Mouse (Mus musculus): ENCODE data around the gene Dtnbp1. TPM values are rescaled to one million over a fixed set of nuclear protein-coding genes. Genes with fewer than 3 reads are reported as not detected.

Dtnbp1 gene
- 10 to 100 TPM; 55.4 to 67.5 TPM for total RNA-seq (2021)
- long read RNA-seq, experiment 1, transcript Dtnbp1-201 (10 exons, 1,362 nt): major isoform, 104 of 123 reads
- long read RNA-seq, experiment 1, partial matches to known transcripts: 3 of 123 reads
- long read RNA-seq, experiment 1, other reads (novel, unspliced or antisense): 15 of 123 reads
- long read RNA-seq, experiment 2, transcript Dtnbp1-201 (10 exons, 1,362 nt): major isoform, 98 of 124 reads
- long read RNA-seq, experiment 2, partial matches to known transcripts: 6 of 124 reads
- long read RNA-seq, experiment 2, other reads (novel, unspliced or antisense): 17 of 124 reads

GRCm38 (mm10) chr13:45001911-45002615, at the start of gene Dtnbp1:
Gene Dtnbp1, minus strand, starts transcription at chr13:45002147.
- Histone ChIP-seq H3K27ac (peak within 1 kb of the TSS; percentile 98), H3K4me3 (peak within 1 kb of the TSS; percentile 94)
- peak; percentile 19; the same call in 1 of the 2 replicates for TF ChIP-seq CTCF (IDR thresholded peaks at IDR 0.05)
- intact Hi-C loops (cut with DNase I): no loop called here
- peak; percentile 91 for DNase-seq

GRCm38 (mm10) chr13:45049261-45050020, 47.5 kb upstream of the Dtnbp1 start:
- no peak for TF ChIP-seq CTCF (IDR thresholded peaks at IDR 0.05)
- intact Hi-C loops (cut with DNase I): no loop called here
- no peak for DNase-seq
- Histone ChIP-seq H3K27ac (no peak overlapping the region), H3K4me3 (no peak overlapping the region)

- DNase-seq: no peak
- TF ChIP-seq CTCF (IDR thresholded peaks at IDR 0.05): no peak
- no peak overlapping the region for H3K4me3 ChIP-seq
- intact Hi-C loops (cut with DNase I): no loop called here
- H3K27ac ChIP-seq: no peak overlapping the region
These were observed 41.5 kb upstream of the Dtnbp1 start for GRCm38 (mm10) chr13:45043466-45043865.

- Histone ChIP-seq H3K27ac (no peak overlapping the region), H3K4me3 (no peak overlapping the region)
- intact Hi-C loops (cut with DNase I): no loop called here
- DNase-seq: no peak
- no peak for TF ChIP-seq CTCF (IDR thresholded peaks at IDR 0.05)
These were observed 38.8 kb upstream of the Dtnbp1 start for GRCm38 (mm10) chr13:45040741-45041140.

- intact Hi-C loops (cut with DNase I): no loop called here
These were observed 38.2 kb upstream of the Dtnbp1 start for GRCm38 (mm10) chr13:45040195-45040594.

GRCm38 (mm10) chr13:45036417-45036816, 34.5 kb upstream of the Dtnbp1 start:
- DNase-seq: peak; percentile 70
- TF ChIP-seq CTCF (IDR thresholded peaks at IDR 0.05): no peak
- no peak overlapping the region for H3K4me3 ChIP-seq
- intact Hi-C loops (cut with DNase I): no loop called here
- no peak overlapping the region for H3K27ac ChIP-seq

More at GRCm38 (mm10) chr13:45040195-45040594, 38.2 kb upstream of the Dtnbp1 start:
- DNase-seq: no peak
- no peak for TF ChIP-seq CTCF (IDR thresholded peaks at IDR 0.05)
- H3K27ac ChIP-seq: no peak overlapping the region
- no peak overlapping the region for H3K4me3 ChIP-seq

GRCm38 (mm10) chr13:45034759-45035158, 32.8 kb upstream of the Dtnbp1 start:
- intact Hi-C loops (cut with DNase I): loop anchor here (5.0 kb wide), 1 partner anchor 358 kb away; no protein-coding TSS in a partner anchor
- TF ChIP-seq CTCF (IDR thresholded peaks at IDR 0.05): no peak
- Histone ChIP-seq H3K4me3 (no peak overlapping the region), H3K27ac (no peak overlapping the region)
- DNase-seq: no peak

GRCm38 (mm10) chr13:45033360-45033759, 31.4 kb upstream of the Dtnbp1 start:
- no peak overlapping the region for H3K27ac ChIP-seq
- no peak for TF ChIP-seq CTCF (IDR thresholded peaks at IDR 0.05)
- no peak overlapping the region for H3K4me3 ChIP-seq
- intact Hi-C loops (cut with DNase I): loop anchor here (5.0 kb wide), 1 partner anchor 359 kb away; no protein-coding TSS in a partner anchor
- DNase-seq: no peak

GRCm38 (mm10) chr13:45032484-45032883, 30.5 kb upstream of the Dtnbp1 start:
- Histone ChIP-seq H3K27ac (no peak overlapping the region), H3K4me3 (no peak overlapping the region)
- DNase-seq: no peak
- intact Hi-C loops (cut with DNase I): loop anchor here (5.0 kb wide), 1 partner anchor 360 kb away; no protein-coding TSS in a partner anchor
- no peak for TF ChIP-seq CTCF (IDR thresholded peaks at IDR 0.05)

GRCm38 (mm10) chr13:45031748-45032147, 29.8 kb upstream of the Dtnbp1 start:
- intact Hi-C loops (cut with DNase I): loop anchor here (2.0 to 5.0 kb wide), 3 partner anchors 361 to 445 kb away; no protein-coding TSS in a partner anchor
- no peak overlapping the region for H3K27ac ChIP-seq
- H3K4me3 ChIP-seq: no peak overlapping the region
- TF ChIP-seq CTCF (IDR thresholded peaks at IDR 0.05): no peak
- no peak for DNase-seq

GRCm38 (mm10) chr13:45031314-45031713, 29.4 kb upstream of the Dtnbp1 start:
- intact Hi-C loops (cut with DNase I): loop anchor here (2.0 to 5.0 kb wide), 3 partner anchors 361 to 445 kb away; no protein-coding TSS in a partner anchor
- DNase-seq: peak; percentile 21
- no peak for TF ChIP-seq CTCF (IDR thresholded peaks at IDR 0.05)
- Histone ChIP-seq H3K4me3 (peak overlapping the region; percentile 44), H3K27ac (peak overlapping the region; percentile 50)

- TF ChIP-seq CTCF (IDR thresholded peaks at IDR 0.05): no peak
- Histone ChIP-seq H3K4me3 (peak overlapping the region; percentile 44), H3K27ac (peak overlapping the region; percentile 50)
- intact Hi-C loops (cut with DNase I): loop anchor here (2.0 to 5.0 kb wide), 3 partner anchors 361 to 446 kb away; no protein-coding TSS in a partner anchor
- DNase-seq: peak; percentile 93
These were observed 28.9 kb upstream of the Dtnbp1 start for GRCm38 (mm10) chr13:45030830-45031229.
